In the genomic region with DNA sequence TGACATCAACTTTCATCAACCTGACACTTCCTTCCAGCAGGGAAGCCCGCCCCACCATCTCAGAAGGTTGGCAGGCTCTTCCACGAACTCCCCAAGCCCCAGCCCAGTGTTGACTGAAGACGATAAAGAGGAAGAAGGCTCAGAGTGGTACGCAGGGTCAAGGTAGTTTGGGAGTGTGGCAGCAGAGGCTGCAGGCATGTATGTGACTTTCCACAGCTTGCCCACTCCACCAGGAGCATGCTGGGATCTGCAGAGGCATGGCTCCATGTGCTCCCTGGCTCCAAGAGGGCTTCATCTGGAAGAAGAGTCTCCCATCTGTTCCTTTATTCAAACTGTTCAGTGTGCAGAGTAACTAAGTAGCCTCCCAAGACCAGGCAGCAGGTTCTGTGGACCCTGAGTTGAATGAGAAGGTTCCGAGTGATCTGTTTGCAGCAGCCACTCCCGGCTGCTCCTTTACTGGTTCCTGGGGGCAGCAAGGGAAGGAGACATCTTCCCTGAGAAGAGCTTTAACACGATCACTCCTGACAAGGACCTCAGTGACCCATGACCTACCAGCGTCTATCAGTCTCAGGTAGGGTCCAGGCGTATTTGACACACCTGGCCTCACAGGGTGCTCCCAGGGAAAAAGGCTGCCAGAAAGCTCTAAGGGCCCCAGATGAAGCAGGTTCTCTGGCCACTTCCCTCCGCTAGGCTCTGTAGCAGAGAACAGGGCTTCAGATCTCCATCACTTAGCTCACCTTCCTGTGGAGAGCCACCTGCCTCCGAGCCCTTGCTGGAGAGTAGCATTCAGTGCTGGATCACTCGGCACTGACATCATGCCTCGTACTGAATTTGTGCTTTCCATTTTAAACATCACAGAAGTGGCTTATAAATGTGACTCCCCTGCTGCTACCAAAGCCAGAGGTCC, we compare ENCODE assay signal across 30 mouse cellular contexts. TPM values are rescaled to one million over a fixed set of nuclear protein-coding genes. Genes with fewer than 3 reads are reported as not detected.
DNase-seq lines count a peak whose midpoint lies in the region; ATAC-seq and TF ChIP-seq lines count a peak whose summit lies in the region.
"Had no signal": no experiment of that assay in that cellular context is flagged by ENCODE, and none has a peak within 500 bp of the region (broad histone marks: within the 10 kb centered on the region; RNA-seq: fewer than 3 reads in every experiment).

No protein-coding gene starts in this region.

- H3K4me3 ChIP-seq in layer of hippocampus, adult 2 months: no peak overlapping the region
- H3K4me3 ChIP-seq: embryonic facial prominence, embryonic 10.5 days; embryonic facial prominence, embryonic 15.5 days; forebrain, embryonic 13.5 days; gastrocnemius, adult 2 months; intestine, embryonic 15.5 days; neural tube, embryonic 15.5 days had no signal

- peak; percentile 29; the same call in 1 of the 2 replicates for ATAC-seq in megakaryocyte progenitor cell, adult 5-6 weeks (replicated peaks; ENCODE audit: poor library complexity)
- ATAC-seq: forebrain, embryonic 13.5 days; hindbrain, postnatal 0 days; intestine, embryonic 15.5 days had no signal

- DNase-seq in cerebellum, adult 11-12 months: peak; percentile 76
- DNase-seq in cerebellum, postnatal 4 days (ENCODE audit: low spot score in 2 of 2): no peak
- no peak for DNase-seq in layer of hippocampus, adult 2 months (ENCODE audit: low spot score in 2 of 2)
- DNase-seq in layer of hippocampus, adult 8-10 months (ENCODE audit: low spot score in 2 of 2): no peak
- DNase-seq in cerebellum, adult 9-11 months: peak; percentile 76
- DNase-seq in gastrocnemius, postnatal 10 days: no peak
- no peak for DNase-seq in adrenal gland, postnatal 14 days
- DNase-seq: gastrocnemius, adult 2 months; heart, postnatal 14 days; kidney, adult 2 months; kidney, postnatal 36 days; layer of hippocampus, postnatal 36 days; liver; lung, adult 2 months; lung, postnatal 10 days; midbrain, embryonic 14.5 days; spleen, adult 18-20 months; thymus, adult 18-20 months; thymus, postnatal 36 days had no signal

- TF ChIP-seq CTCF in layer of hippocampus, adult 2 months (conservative IDR thresholded peaks at IDR 0.05): no peak

- peak overlapping the region; percentile 79 for H3K27ac ChIP-seq in layer of hippocampus, adult 2 months
- H3K27ac ChIP-seq: embryonic facial prominence, embryonic 10.5 days; embryonic facial prominence, embryonic 15.5 days; forebrain, embryonic 13.5 days; gastrocnemius, adult 2 months; hindbrain, postnatal 0 days; intestine, embryonic 15.5 days; liver, embryonic 14.5 days; macrophage; neural tube, embryonic 15.5 days; stomach, postnatal 0 days had no signal

RNA-seq across cellular contexts. Expression of gene Apeh, which starts 34.9 kb away (rescaled TPM):
- 10 to 100 TPM; 35.3 to 37.0 TPM for total RNA-seq in layer of hippocampus, adult 2 months (2021)
- total RNA-seq in layer of hippocampus, adult 8-10 months (2022): 10 to 100 TPM; 33.9 to 45.8 (median 35.5) TPM
- total RNA-seq in megakaryocyte progenitor cell, adult 5-6 weeks (2015): 45.9 and 64.3 TPM in 2 replicates
- total RNA-seq in megakaryocyte progenitor cell, adult 5-6 weeks (2017): 71.0 and 110 TPM in 2 replicates
- total RNA-seq in gastrocnemius, postnatal 10 days (2021): 10 to 100 TPM; 33.9 to 36.6 TPM
- 76.2 and 76.5 TPM in 2 replicates for total RNA-seq in adrenal gland, postnatal 14 days (2021)

RNA-seq across cellular contexts. Expression of gene Rnf123, which starts 46.1 kb away (rescaled TPM):
- total RNA-seq in layer of hippocampus, adult 2 months (2021): 100 to 1,000 TPM in 1 of 2 experiments, 10 to 100 TPM in 1; 95.7 to 111 TPM
- 100 to 1,000 TPM in 3 of 4 experiments, 10 to 100 TPM in 1; 89.0 to 123 (median 115) TPM for total RNA-seq in layer of hippocampus, adult 8-10 months (2022)
- 34.5 and 35.8 TPM in 2 replicates for total RNA-seq in megakaryocyte progenitor cell, adult 5-6 weeks (2015)
- 18.8 and 34.8 TPM in 2 replicates for total RNA-seq in megakaryocyte progenitor cell, adult 5-6 weeks (2017)
- 100 to 1,000 TPM; 153 to 172 TPM for total RNA-seq in gastrocnemius, postnatal 10 days (2021)
- 54.2 and 66.6 TPM in 2 replicates for total RNA-seq in adrenal gland, postnatal 14 days (2021)

RNA-seq across cellular contexts. Expression of gene Mst1, which starts 49.1 kb away (rescaled TPM):
- total RNA-seq in layer of hippocampus, adult 2 months (2021): not detected
- not detected for total RNA-seq in layer of hippocampus, adult 8-10 months (2022)
- 0.46 and 3.1 TPM in 2 replicates for total RNA-seq in megakaryocyte progenitor cell, adult 5-6 weeks (2015)
- 0.37 and 0.74 TPM in 2 replicates for total RNA-seq in megakaryocyte progenitor cell, adult 5-6 weeks (2017)
- under 1 TPM in 1 of 2 experiments, not detected in 1; 0.11 TPM for total RNA-seq in gastrocnemius, postnatal 10 days (2021)
- 1.4 and 20.2 TPM in 2 replicates for total RNA-seq in adrenal gland, postnatal 14 days (2021)
- total RNA-seq: gastrocnemius, adult 2 months; hindbrain, postnatal 0 days; layer of hippocampus, postnatal 36 days; left cerebral cortex, postnatal 10 days had no signal

Comparison
In these comparisons a context has a peak if more than half of its experiments do, and no peak if none do; other contexts are left out.
1. DNase-seq: peak in cerebellum, adult 11-12 months (single experiment) and cerebellum, adult 9-11 months (single experiment); none in cerebellum, postnatal 4 days (0 of 2), layer of hippocampus, adult 2 months (0 of 2), layer of hippocampus, adult 8-10 months (0 of 2), gastrocnemius, postnatal 10 days (single experiment) and adrenal gland, postnatal 14 days (single experiment).